Mouse (Mus musculus): Measurements from ENCODE around the gene Dync1i1.

The Dync1i1 gene

GRCm38 (mm10) chr6:5976241-5976640 is 250.8 kb downstream of the Dync1i1 start:
- no peak for DNase-seq

DNA sequence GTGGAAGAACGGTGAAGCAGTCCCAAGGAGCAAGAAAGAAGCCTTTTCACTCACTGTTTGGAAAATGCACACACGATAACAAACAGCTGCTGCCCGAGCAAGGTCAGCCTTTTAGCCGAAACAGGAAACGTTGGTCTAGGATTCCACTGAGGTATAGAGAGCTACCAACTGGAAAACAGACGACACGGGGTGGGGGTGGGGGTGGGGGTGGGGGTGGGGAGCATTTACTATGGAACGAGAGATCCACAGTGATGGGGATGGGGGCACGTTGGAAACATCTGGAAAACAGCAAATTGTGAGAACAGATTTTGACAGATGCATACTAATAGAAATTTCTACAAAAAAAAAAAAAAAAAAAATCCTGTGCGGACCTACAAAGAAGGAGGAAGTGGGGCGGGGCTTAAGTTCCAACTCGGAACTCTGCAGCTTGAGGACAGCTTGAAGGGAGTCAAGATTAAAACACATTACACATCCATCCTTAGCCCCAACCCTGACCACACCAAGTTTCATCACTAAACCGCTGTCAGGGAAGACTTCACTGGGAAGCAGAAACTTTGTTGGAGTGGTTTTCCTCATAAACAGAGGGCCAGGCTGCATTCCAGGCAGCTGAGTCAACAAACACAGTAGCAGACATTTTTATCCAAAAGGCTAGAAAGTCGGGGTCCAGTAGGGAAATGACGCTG is 251.9 kb downstream of the Dync1i1 start:
- DNase-seq = no peak

DNA sequence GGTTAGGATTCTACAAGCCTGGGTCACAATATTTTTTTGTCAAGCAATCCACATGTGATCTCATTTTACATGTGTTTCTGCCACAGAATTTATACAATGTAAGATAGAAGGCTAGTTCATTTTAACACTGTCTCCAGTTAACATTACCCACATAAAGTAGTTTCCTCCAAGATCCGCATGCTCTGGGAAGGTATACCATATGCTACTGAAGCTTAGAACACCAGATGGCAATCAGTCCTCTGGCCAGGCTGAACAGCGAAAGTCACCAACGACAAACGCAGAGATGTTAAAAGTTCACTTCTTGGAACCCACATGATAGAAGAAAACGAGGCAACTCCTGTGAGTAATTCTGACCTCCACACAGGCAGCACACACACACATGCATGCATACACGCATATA is 265.8 kb downstream of the Dync1i1 start:
- DNase-seq = no peak

GRCm38 (mm10) chr6:5991817-5992755 is 266.6 kb downstream of the Dync1i1 start:
- DNase-seq = peak; percentile 59

- DNase-seq = no peak
Measured at GRCm38 (mm10) chr6:5993056-5993455, 267.6 kb downstream of the Dync1i1 start.

DNA sequence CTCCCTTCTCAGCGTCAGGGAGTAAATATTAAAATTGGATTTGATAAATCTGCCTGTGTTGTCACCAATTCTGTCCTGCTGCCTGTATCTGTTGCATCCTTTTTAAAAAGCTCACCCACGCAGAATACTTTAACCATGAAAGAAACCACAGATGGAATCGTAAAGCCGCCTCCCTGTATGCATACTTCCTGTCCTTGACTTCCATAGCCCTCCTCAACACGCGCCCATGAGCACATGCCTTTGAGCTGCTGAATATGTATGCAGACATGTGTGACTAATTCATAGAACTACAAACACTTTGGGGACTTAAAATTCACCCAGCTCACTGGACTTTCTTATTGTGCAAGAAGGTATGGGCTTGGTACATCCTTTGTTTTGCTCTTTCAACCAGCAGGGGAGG is 272.1 kb downstream of the Dync1i1 start:
- DNase-seq = no peak

DNA sequence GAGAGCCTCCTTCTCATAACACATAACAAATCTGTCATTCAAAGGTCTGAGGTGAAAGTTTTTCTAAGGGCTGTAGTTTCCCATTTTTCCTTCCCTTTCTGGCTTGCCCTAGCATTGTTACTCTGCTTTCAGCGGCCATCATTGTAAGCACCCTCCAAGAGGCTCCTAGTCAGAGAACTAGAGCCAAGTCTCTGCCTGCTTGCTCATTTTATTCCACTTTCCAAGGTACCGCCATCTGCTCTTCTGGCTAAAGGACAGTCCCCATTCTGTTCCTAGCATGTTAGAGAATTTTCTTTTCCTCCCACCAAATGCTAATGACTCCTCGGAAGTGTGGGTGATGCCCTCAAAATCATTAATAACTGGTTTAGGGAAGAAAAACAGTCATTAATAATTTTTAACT is 276.6 kb downstream of the Dync1i1 start:
- no peak for DNase-seq

DNA sequence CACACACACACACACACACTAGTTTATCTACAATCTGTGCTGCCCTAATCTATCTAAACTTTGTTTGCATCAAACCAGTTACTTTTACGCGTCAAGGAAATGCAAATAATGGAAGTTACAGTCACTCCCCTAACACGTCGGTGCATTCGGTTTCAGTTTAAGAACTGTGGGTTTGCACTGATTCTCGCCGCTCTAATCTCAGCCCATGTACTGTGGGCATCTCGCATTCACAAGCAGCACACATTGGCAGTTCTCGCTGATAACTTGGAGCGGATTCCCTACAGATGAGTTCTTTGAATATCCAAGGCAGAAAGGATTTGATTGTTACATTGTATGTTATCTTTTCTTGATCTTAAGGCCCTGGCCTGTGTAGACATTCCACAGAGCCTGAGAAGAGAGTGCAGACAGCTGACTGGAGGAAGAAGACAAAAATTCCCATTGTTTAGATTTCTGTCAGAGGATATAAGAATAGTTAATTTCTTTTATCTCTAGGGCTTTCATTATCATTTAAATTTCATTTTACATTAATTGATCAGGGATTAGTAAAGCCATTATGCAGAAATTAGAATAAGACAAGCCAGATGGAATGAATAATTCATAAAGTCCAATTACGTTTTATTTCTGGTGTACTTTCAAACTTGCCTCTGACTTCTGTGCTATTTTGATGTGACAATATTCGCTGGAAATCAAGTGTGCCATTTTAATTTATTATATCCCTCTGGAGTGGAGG is 279.5 kb downstream of the Dync1i1 start:
- no peak for DNase-seq

GRCm38 (mm10) chr6:6005762-6006431 is 280.5 kb downstream of the Dync1i1 start:
- DNase-seq = peak; percentile 82

- no peak for DNase-seq
Measured at GRCm38 (mm10) chr6:6011364-6011763, 285.9 kb downstream of the Dync1i1 start.

DNA sequence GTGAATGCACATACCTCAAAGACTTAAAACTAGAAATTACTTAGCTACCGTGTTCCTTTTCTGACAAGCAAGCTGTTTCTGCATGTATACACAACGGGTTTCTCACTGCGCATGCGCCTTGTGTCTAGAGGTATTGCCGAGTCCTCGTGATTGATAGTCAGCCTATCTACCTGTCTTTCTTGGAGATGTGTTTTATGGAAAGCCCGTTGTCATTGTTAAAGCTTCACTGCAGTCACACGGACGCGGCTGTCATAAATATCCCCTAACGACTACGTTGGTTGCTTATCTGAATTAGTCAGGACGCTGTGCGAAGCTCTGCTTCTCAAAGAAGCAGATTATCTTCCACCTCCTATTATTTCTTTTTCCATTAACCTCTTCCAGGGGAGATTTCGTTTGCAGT is 290.2 kb downstream of the Dync1i1 start:
- no peak for DNase-seq

- no peak for DNase-seq
Measured at GRCm38 (mm10) chr6:6016931-6017330, 291.5 kb downstream of the Dync1i1 start.

DNA sequence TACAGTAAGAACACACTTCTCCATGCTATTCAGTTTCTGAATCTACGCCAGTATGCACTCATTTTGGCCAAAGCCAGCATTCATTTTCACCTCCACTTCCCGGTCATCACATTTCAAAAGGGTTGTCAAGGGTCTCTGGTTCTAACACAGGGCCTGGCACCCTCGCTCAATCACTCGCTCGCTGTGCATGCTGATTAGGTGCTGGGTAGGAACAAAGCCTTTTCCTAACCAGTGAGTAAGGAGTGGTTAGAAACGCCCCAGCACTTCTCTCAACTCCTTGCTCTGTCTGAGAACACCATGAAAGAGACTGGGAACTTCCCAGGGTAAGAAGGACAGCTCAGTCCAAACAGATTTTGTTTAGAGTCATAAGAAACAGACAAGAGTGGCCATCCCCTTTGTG is 298.5 kb downstream of the Dync1i1 start:
- DNase-seq = no peak

- no peak for DNase-seq
Measured at GRCm38 (mm10) chr6:6027664-6028063, 302.2 kb downstream of the Dync1i1 start.

GRCm38 (mm10) chr6:6038773-6039550 is 313.5 kb downstream of the Dync1i1 start:
- DNase-seq = no peak

DNA sequence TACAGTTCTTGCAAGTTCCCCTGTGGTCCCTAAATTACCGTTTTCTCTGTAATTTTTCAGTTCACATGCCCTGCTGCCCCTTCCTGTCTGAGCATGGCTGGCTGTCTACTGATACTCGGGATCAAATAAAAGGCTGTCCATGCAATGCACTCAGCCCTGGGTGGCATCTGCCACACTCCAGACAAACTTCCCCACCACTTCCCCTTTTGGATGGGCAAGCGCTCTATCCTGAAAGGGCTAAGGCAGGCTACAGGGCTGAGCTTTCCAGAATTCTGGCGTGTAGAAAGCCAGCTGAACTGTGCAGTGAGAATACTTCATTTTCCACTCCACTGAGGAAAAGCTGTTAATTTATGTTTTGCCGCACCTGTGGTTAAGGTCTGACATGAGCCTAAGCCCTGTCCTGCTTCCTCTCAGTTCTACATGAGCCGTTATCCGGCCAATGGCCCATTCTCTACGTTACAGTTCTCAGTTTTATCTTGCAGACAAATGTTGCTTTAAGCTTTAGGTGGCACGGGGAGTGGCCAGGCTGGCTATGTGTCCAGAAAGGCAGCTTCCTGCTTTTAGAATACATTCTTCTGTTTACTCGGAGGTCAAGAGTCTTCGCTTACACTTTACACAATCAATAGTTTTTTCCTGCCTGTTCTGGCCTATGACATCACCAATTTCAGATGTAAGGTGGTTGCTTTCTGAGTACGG is 321.4 kb downstream of the Dync1i1 start:
- DNase-seq = no peak

GRCm38 (mm10) chr6:6052696-6053095 is 327.3 kb downstream of the Dync1i1 start:
- no peak for DNase-seq

DNA sequence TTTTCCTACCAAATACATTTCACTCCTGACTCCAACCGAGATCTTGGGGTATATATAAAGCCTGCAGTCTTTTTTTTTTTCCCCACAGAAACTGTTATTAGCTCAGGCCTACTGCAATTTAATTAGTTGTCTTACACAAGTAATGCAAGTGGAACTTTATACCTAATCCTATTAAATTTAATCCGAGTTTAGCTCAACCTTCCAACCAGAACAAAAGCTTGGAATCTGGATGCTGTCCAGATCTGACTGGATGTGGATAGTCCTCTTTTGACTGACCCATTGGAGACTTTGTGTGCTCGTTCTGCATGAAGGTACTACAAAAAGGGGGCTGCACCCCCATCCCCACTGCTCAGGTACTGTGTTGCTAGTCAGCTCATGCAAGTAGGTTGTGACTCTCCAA is 328.5 kb downstream of the Dync1i1 start:
- DNase-seq = no peak

GRCm38 (mm10) chr6:6058548-6058947 is 333.1 kb downstream of the Dync1i1 start:
- no peak for DNase-seq

DNA sequence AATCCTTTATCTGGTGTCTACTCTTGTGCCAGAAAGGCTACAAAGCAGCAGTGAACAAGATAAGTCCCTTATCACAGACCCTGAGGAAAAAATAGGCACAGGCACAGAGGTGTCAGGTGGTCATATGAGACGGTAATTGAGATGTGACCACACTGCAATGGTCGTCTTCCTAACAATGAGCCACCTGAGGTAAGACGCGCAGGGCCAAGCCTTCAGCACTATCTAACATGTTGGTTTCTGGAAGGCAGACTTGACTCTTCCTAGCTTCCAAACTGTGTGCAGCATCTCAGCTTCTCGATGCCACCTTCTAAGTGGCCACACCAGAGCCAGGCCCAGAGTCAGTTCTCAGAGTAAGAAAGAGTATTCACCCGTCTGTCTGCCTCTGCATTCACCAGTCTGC is 341.8 kb downstream of the Dync1i1 start:
- DNase-seq = no peak

DNA sequence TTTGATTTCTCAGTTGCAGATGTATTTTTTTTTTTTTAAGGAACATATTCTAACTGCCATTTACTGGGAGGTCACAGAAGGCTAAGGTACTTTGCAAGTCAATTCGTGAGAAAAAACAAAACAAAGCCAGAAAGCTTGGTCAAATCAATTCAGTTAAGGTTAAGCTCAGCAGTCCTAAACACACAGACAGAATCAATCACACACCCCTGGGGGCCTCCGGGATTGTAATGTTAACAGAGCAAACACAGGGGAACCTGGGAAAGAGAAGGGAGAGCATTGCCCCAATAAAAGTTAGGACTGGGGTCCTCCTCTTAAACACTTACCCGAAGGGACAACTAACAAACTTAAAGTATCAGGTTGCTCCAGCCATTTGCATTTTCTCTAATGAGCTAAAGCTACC is 344.6 kb downstream of the Dync1i1 start:
- DNase-seq = no peak

GRCm38 (mm10) chr6:6071038-6071437 is 345.6 kb downstream of the Dync1i1 start:
- no peak for DNase-seq

Data from right cerebral cortex, postnatal 14 days (tissue).